In genomic region chr1:37011626-37012209, GRCm38 (mm10) we compare ENCODE assay signal across 20 mouse cellular contexts. TPM values are rescaled to one million over a fixed set of nuclear protein-coding genes. Genes with fewer than 3 reads are reported as not detected.
"Had no signal": no experiment of that assay in that cellular context is flagged by ENCODE, and none has a peak within 500 bp of the region (broad histone marks: within the 10 kb centered on the region; RNA-seq: fewer than 3 reads in every experiment).

No protein-coding gene starts in this region.

- H3K4me3 ChIP-seq: lung, embryonic 15.5 days; midbrain, embryonic 10.5 days; midbrain, embryonic 12.5 days; myocyte; neural tube, embryonic 13.5 days; neural tube, embryonic 15.5 days; stomach, embryonic 15.5 days had no signal

- DNase-seq: liver, postnatal 0 days; lung, adult 2 months; lung, postnatal 4 days; midbrain, embryonic 14.5 days; retina, postnatal 1 day; right cerebral cortex, adult 18-20 months; right cerebral cortex, postnatal 25 days; right cerebral cortex, postnatal 4 days; thymus, adult 2 months; thymus, postnatal 25 days; thymus, postnatal 4 days had no signal

- H3K4me1 ChIP-seq: lung, embryonic 15.5 days; midbrain, embryonic 10.5 days; midbrain, embryonic 12.5 days; neural tube, embryonic 13.5 days; neural tube, embryonic 15.5 days; stomach, embryonic 15.5 days had no signal

- H3K27ac ChIP-seq: lung, embryonic 15.5 days; midbrain, embryonic 10.5 days; midbrain, embryonic 12.5 days; neural tube, embryonic 13.5 days; neural tube, embryonic 15.5 days; stomach, embryonic 15.5 days; stomach, postnatal 0 days had no signal

- H3K9ac ChIP-seq: liver, postnatal 0 days; lung, embryonic 15.5 days; midbrain, embryonic 12.5 days; neural tube, embryonic 13.5 days; neural tube, embryonic 15.5 days; stomach, embryonic 15.5 days had no signal

- H3K9me3 ChIP-seq: lung, embryonic 15.5 days; midbrain, embryonic 10.5 days; midbrain, embryonic 12.5 days; neural tube, embryonic 13.5 days; neural tube, embryonic 15.5 days; stomach, embryonic 15.5 days had no signal

- H3K36me3 ChIP-seq: lung, embryonic 15.5 days; midbrain, embryonic 10.5 days; midbrain, embryonic 12.5 days; neural tube, embryonic 13.5 days; neural tube, embryonic 15.5 days; stomach, embryonic 15.5 days had no signal

RNA-seq across cellular contexts. Expression of gene Vwa3b, which starts 14.7 kb away (rescaled TPM):
- total RNA-seq: megakaryocyte-erythroid progenitor cell, adult 5-6 weeks had no signal
